Comparison of ENCODE assay signal across 24 mouse cellular contexts in genomic region chr3:105735285-105735684, GRCm38 (mm10).
"Had no signal": no experiment of that assay in that cellular context is flagged by ENCODE, and none has a peak within 500 bp of the region (broad histone marks: within the 10 kb centered on the region; RNA-seq: fewer than 3 reads in every experiment).

No protein-coding gene starts in this region.

- ATAC-seq: hindbrain, embryonic 16.5 days; inflammation-experienced regulatory T-cells, adult 6 months; intestine, embryonic 15.5 days; intestine, postnatal 0 days had no signal

- H3K4me1 ChIP-seq: heart, embryonic 10.5 days; heart, embryonic 12.5 days; hindbrain, embryonic 10.5 days; hindbrain, embryonic 12.5 days; intestine, embryonic 15.5 days; limb, embryonic 13.5 days; limb, embryonic 15.5 days had no signal

- H3K9me3 ChIP-seq: heart, embryonic 10.5 days; heart, embryonic 12.5 days; hindbrain, embryonic 10.5 days; hindbrain, embryonic 12.5 days; intestine, embryonic 15.5 days; limb, embryonic 13.5 days; limb, embryonic 15.5 days had no signal

- H3K4me3 ChIP-seq: gastrocnemius, adult 2 months; heart, embryonic 10.5 days; heart, embryonic 12.5 days; hindbrain, embryonic 10.5 days; hindbrain, embryonic 12.5 days; intestine, embryonic 15.5 days; limb, embryonic 13.5 days; limb, embryonic 15.5 days had no signal

- H3K9ac ChIP-seq: heart, embryonic 12.5 days; hindbrain, embryonic 12.5 days; hindbrain, embryonic 14.5 days; intestine, embryonic 15.5 days; limb, embryonic 13.5 days; limb, embryonic 15.5 days had no signal

- H3K27me3 ChIP-seq: heart, embryonic 12.5 days; hindbrain, embryonic 12.5 days; intestine, embryonic 15.5 days; limb, embryonic 13.5 days; limb, embryonic 15.5 days had no signal

- H3K4me2 ChIP-seq: heart, embryonic 12.5 days; hindbrain, embryonic 12.5 days; hindbrain, embryonic 14.5 days; intestine, embryonic 15.5 days; limb, embryonic 13.5 days; limb, embryonic 15.5 days had no signal

- DNase-seq: gastrocnemius, adult 2 months; gastrocnemius, postnatal 10 days; gastrocnemius, postnatal 25 days; heart, adult 18-20 months; heart, postnatal 10 days; heart, postnatal 4 days; kidney, adult 18-20 months; kidney, adult 8-10 months; kidney, postnatal 14 days; kidney, postnatal 36 days; layer of hippocampus, postnatal 36 days; left cerebral cortex, postnatal 4 days had no signal

- H3K27ac ChIP-seq: gastrocnemius, adult 2 months; heart, embryonic 10.5 days; hindbrain, embryonic 10.5 days; hindbrain, embryonic 12.5 days; hindbrain, embryonic 14.5 days; intestine, embryonic 15.5 days; kidney, postnatal 0 days; limb, embryonic 13.5 days; limb, embryonic 15.5 days had no signal
